In the genomic region with DNA sequence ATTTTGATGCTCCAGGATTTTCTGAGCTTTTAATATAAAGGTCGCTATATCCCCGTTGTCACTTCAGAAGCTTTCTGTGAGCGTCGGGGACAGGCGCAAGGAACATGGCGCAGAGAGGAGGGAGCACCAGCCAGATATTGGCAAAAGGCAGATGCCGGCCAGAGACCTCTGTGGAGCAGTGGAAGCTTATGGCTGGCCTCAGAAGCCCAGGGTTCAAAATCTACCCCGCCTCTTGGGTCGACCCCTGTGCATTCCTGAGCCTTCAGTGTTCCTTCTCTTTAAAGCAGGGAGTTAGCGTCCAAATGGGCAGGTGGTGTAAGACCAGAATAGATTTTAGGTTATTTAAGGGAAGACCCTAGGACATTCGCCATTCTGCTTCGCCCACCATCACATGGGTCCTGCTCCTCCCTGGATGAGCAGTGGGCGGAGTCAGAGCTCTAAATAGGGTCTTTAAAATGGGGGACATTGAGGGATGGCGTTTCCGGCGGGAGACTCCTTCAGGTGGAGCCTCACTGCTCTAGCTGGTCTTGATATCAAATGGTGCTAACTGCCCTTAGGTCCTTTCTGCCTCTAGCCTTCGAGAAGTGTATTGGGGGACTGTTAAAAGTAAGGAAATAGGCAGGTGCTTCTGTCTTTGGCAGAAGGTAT, we compare ENCODE assay signal across 9 mouse cellular contexts. TPM values are rescaled to one million over a fixed set of nuclear protein-coding genes. Genes with fewer than 3 reads are reported as not detected.
DNase-seq lines count a peak whose midpoint lies in the region; ATAC-seq and TF ChIP-seq lines count a peak whose summit lies in the region.
"Had no signal": no experiment of that assay in that cellular context is flagged by ENCODE, and none has a peak within 500 bp of the region (broad histone marks: within the 10 kb centered on the region; RNA-seq: fewer than 3 reads in every experiment).

No protein-coding gene starts in this region.

- H3K36me3 ChIP-seq in heart, embryonic 11.5 days (ENCODE audit: control insufficient read depth, insufficient read depth, low read length): no peaks in the 10 kb centered on the region
- no peaks in the 10 kb centered on the region for H3K36me3 ChIP-seq in heart, adult 2 months (ENCODE audit: control insufficient read depth, insufficient read depth, low read length)
- H3K36me3 ChIP-seq in E14TG2a.4 (ENCODE audit: insufficient read depth, low read length): no peaks in the 10 kb centered on the region
- H3K36me3 ChIP-seq in forebrain, embryonic 10.5 days (replicated peaks): no peaks in the 10 kb centered on the region
- H3K36me3 ChIP-seq in limb, embryonic 13.5 days: no peaks in the 10 kb centered on the region

- no peak overlapping the region for H3K27ac ChIP-seq in heart, embryonic 11.5 days (ENCODE audit: low read depth, low read length)
- no peak overlapping the region for H3K27ac ChIP-seq in heart, adult 2 months
- H3K27ac ChIP-seq in forebrain, embryonic 10.5 days: peak overlapping the region; percentile 81
- no peak overlapping the region for H3K27ac ChIP-seq in limb, embryonic 13.5 days

- TF ChIP-seq CTCF in heart, adult 2 months (IDR thresholded peaks at IDR 0.05): no peak
- TF ChIP-seq CTCF in E14TG2a.4 (conservative IDR thresholded peaks at IDR 0.05; ENCODE audit: low read length): no peak

- no peaks in the 10 kb centered on the region for H3K79me2 ChIP-seq in heart, adult 2 months (replicated peaks; ENCODE audit: control insufficient read depth, insufficient read depth, low read length)

- H3K27me3 ChIP-seq in heart, embryonic 11.5 days (ENCODE audit: control insufficient read depth, insufficient read depth, low read length): peaks cover 22% of the 10 kb centered on the region
- peaks cover 3% of the 10 kb centered on the region for H3K27me3 ChIP-seq in heart, adult 2 months (ENCODE audit: control insufficient read depth, insufficient read depth, low read length)
- H3K27me3 ChIP-seq in E14TG2a.4 (ENCODE audit: insufficient read depth, low read length): peaks cover 84% of the 10 kb centered on the region
- H3K27me3 ChIP-seq in forebrain, embryonic 10.5 days (ENCODE audit: poor library complexity, severe bottlenecking): peaks cover 49% of the 10 kb centered on the region
- peaks cover 33% of the 10 kb centered on the region for H3K27me3 ChIP-seq in limb, embryonic 13.5 days

- 8% methylated on average over 17 of the region's 17 CpGs for WGBS in heart, embryonic 11.5 days (ENCODE audit: insufficient replicate concordance)
- WGBS in heart, adult 2 months: 13% methylated on average over 17 of the region's 17 CpGs
- WGBS in forebrain, embryonic 10.5 days: 6% methylated on average over 17 of the region's 17 CpGs
- 7% methylated on average over 17 of the region's 17 CpGs for WGBS in limb, embryonic 13.5 days

- 0 out of 2 replicates have a peak overlapping the region, but pooled peaks have one; percentile 4 for H3K4me3 ChIP-seq in heart, embryonic 11.5 days (ENCODE audit: low read depth, low read length)
- no peak overlapping the region for H3K4me3 ChIP-seq in heart, adult 2 months
- peak overlapping the region; percentile 80 for H3K4me3 ChIP-seq in E14TG2a.4 (replicated peaks; ENCODE audit: low read length)
- peak overlapping the region; percentile 56 for H3K4me3 ChIP-seq in forebrain, embryonic 10.5 days
- peak overlapping the region; percentile 40 for H3K4me3 ChIP-seq in limb, embryonic 13.5 days

- intact Hi-C loops in heart, adult 2 months (cut with DNase I): no loop called here

- peak overlapping the region; percentile 55 for H3K4me2 ChIP-seq in heart, embryonic 11.5 days
- H3K4me2 ChIP-seq in limb, embryonic 13.5 days (replicated peaks): peak overlapping the region; percentile 73

- no peak for TF ChIP-seq POLR2A in heart, adult 2 months (IDR thresholded peaks at IDR 0.05; ENCODE audit: insufficient read depth, low read depth, low read length)

- no peak for ATAC-seq in heart, embryonic 11.5 days (replicated peaks; ENCODE audit: insufficient number of reproducible peaks, low FRiP score, low TSS enrichment)
- ATAC-seq in limb, embryonic 13.5 days (ENCODE audit: low FRiP score, low read depth): no peak
- no peak for ATAC-seq in megakaryocyte progenitor cell, adult 5-6 weeks (replicated peaks; ENCODE audit: poor library complexity)

- no peaks in the 10 kb centered on the region for H3K9me3 ChIP-seq in heart, embryonic 11.5 days (replicated peaks; ENCODE audit: control insufficient read depth, low read length)
- H3K9me3 ChIP-seq in E14TG2a.4 (ENCODE audit: low read length): no peaks in the 10 kb centered on the region
- no peaks in the 10 kb centered on the region for H3K9me3 ChIP-seq in forebrain, embryonic 10.5 days
- no peaks in the 10 kb centered on the region for H3K9me3 ChIP-seq in limb, embryonic 13.5 days

- no peak overlapping the region for H3K9ac ChIP-seq in heart, embryonic 11.5 days (ENCODE audit: low read depth, low read length)
- H3K9ac ChIP-seq in heart, adult 2 months (ENCODE audit: low read depth, low read length): no peak overlapping the region
- peak overlapping the region; percentile 45 for H3K9ac ChIP-seq in limb, embryonic 13.5 days

- DNase-seq in heart, adult 2 months: no peak
- DNase-seq in forebrain, embryonic 10.5 days (ENCODE audit: extremely low spot score, low spot score): no peak
- no peak for DNase-seq in urinary bladder, postnatal 25 days (ENCODE audit: low spot score)
- DNase-seq in frontal cortex, postnatal 25 days (ENCODE audit: low spot score in 2 of 2): no peak

- no peak for TF ChIP-seq EP300 in heart, adult 2 months (IDR thresholded peaks at IDR 0.05; ENCODE audit: insufficient read depth, low read depth, low read length)

- no peaks in the 10 kb centered on the region for H3K4me1 ChIP-seq in heart, embryonic 11.5 days (ENCODE audit: control insufficient read depth, insufficient read depth, low read length)
- no peaks in the 10 kb centered on the region for H3K4me1 ChIP-seq in heart, adult 2 months (ENCODE audit: control insufficient read depth, insufficient read depth, low read length)
- H3K4me1 ChIP-seq in E14TG2a.4 (replicated peaks; ENCODE audit: low read depth, low read length): peaks cover 29% of the 10 kb centered on the region
- peaks cover 31% of the 10 kb centered on the region for H3K4me1 ChIP-seq in forebrain, embryonic 10.5 days
- peaks cover 12% of the 10 kb centered on the region for H3K4me1 ChIP-seq in limb, embryonic 13.5 days

RNA-seq across cellular contexts. Expression of gene Crhr1, which starts 25.7 kb away (rescaled TPM):
- polyA plus RNA-seq in heart, embryonic 11.5 days (2014; fragmentation: Nextera tagmentation; extraction: Ambion mirVana): not detected in 2 replicates
- not detected for total RNA-seq in heart, adult 2 months (2021)
- not detected in 2 replicates for polyA plus RNA-seq in heart, adult 2 months (2012; rRNA removed)
- 0.06 and 0.22 TPM in 2 replicates for polyA plus RNA-seq in forebrain, embryonic 10.5 days (2016; fragmentation: Nextera tagmentation; extraction: Ambion mirVana)
- polyA plus RNA-seq in limb, embryonic 13.5 days (2015; fragmentation: Nextera tagmentation; extraction: Ambion mirVana): 0.09 and 0.29 TPM in 2 replicates
- not detected in 2 replicates for total RNA-seq in megakaryocyte progenitor cell, adult 5-6 weeks (2015)
- total RNA-seq in megakaryocyte progenitor cell, adult 5-6 weeks (2017): not detected in 2 replicates
- total RNA-seq: heart, postnatal 10 days had no signal

RNA-seq across cellular contexts. Expression of gene Sppl2c, which starts 27.7 kb away (rescaled TPM):
- not detected in 2 replicates for polyA plus RNA-seq in heart, embryonic 11.5 days (2014; fragmentation: Nextera tagmentation; extraction: Ambion mirVana)
- total RNA-seq in heart, adult 2 months (2021): not detected
- 0.23 and 0.33 TPM in 2 replicates for polyA plus RNA-seq in heart, adult 2 months (2012; rRNA removed)
- not detected in 2 replicates for polyA plus RNA-seq in forebrain, embryonic 10.5 days (2016; fragmentation: Nextera tagmentation; extraction: Ambion mirVana)
- not detected in 2 replicates for polyA plus RNA-seq in limb, embryonic 13.5 days (2015; fragmentation: Nextera tagmentation; extraction: Ambion mirVana)
- not detected in 2 replicates for total RNA-seq in megakaryocyte progenitor cell, adult 5-6 weeks (2015)
- not detected in 2 replicates for total RNA-seq in megakaryocyte progenitor cell, adult 5-6 weeks (2017)
- total RNA-seq: heart, postnatal 10 days had no signal
